Mouse (Mus musculus): ENCODE measurements around the gene Nt5c2. TPM values are rescaled to one million over a fixed set of nuclear protein-coding genes. Genes with fewer than 3 reads are reported as not detected.
"Not testable (repeated sequence)": the region's sequence is repeated elsewhere in the genome, so short reads cannot be mapped to it uniquely, and the experiment has no call there.

Nt5c2 gene
- polyA plus RNA-seq, 1 experiment from 2014 or later = 67.1 TPM

DNA sequence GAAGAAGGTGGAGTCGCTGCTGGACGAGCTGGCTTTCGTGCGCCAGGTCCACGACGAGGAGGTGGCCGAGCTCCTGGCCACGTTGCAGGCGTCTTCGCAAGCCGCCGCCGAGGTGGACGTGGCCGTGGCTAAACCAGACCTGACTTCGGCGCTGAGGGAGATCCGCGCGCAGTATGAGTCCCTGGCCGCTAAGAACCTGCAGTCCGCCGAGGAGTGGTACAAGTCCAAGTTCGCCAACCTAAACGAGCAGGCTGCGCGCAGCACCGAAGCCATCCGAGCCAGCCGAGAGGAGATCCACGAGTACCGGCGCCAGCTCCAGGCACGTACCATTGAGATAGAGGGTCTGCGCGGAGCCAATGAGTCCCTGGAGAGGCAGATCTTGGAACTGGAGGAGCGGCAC is 443 bp upstream of the Nt5c2 start:
- peaks cover 94% of the 10 kb centered on the region for H3K27me3 ChIP-seq (replicated peaks)
- H3K4me3 ChIP-seq = peak overlapping the region; percentile 34
- 6% methylated on average over 37 of the region's 37 CpGs for WGBS (ENCODE audit: insufficient replicate concordance)
- ATAC-seq = no peak
- no peaks in the 10 kb centered on the region for H3K36me3 ChIP-seq
- H3K9me3 ChIP-seq (replicated peaks) = no peaks in the 10 kb centered on the region
- H3K27ac ChIP-seq = no peak overlapping the region
- H3K4me1 ChIP-seq = peaks cover 18% of the 10 kb centered on the region
- H3K9ac ChIP-seq = no peak overlapping the region
- peak overlapping the region; percentile 58 for H3K4me2 ChIP-seq

DNA sequence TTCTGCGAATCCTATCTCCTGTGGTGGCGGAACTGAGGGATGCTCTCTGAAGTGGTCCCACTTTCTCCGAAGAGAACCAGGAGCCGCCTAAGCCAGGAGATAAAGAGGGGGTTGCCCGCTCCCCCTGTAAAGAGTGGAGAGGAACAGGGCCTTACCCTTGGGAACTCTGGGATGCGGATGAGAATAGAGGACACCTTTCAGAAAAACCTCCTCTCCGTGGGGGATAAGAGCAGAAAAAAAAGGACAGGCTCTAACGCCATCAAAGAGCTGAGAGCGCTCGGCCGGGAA is 850 bp downstream of the Nt5c2 start:
- no peak overlapping the region for H3K9ac ChIP-seq

DNA sequence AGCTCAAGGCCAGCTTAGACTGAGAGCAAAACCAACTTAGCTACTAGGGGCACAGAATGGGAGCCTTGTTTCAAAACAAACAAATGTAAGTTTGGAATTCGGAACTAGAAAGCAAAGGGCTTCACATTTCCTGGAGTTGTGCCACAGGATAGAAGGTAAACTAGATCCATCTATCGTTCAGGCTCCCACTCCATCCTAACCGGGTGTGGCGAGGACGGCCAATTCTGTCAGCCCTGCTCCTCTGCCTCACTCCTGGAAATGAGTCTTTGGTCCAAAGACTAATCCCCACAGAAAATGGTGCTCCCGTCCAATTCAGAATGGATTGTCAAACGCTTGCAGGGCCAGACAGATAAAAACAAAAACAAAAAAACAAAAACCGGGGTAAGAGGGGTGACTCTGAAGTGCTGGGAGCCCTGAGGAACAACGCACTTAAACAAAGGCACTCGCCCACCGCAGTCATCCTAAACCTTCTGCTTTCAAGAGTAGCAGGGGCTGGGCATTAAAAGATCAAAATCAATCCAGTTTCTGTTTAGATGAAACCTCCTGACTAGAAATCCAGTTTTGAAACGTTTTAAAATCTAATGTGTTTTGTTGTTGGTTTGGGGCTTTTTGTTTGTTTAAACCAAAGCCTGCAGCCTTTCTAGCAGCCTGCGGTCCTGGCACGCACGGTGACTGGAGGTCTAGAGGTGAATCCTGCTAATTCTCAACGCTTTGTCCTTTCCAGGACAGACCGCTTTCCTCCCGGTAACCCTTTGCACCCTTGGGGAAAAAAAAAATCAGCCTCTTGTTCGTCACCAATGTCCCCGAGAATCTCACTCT is 1.4 kb downstream of the Nt5c2 start:
- 19% methylated on average over 20 of the region's 20 CpGs for WGBS (ENCODE audit: insufficient replicate concordance)
- Histone ChIP-seq H3K9me3 (replicated peaks) (no peaks in the 10 kb centered on the region), H3K4me3 (no peak overlapping the region), H3K4me1 (peaks cover 18% of the 10 kb centered on the region), H3K27ac (no peak overlapping the region), H3K9ac (no peak overlapping the region), H3K27me3 (replicated peaks) (peaks cover 86% of the 10 kb centered on the region), H3K36me3 (no peaks in the 10 kb centered on the region), H3K4me2 (no peak overlapping the region)
- no peak for ATAC-seq

More for the DNA sequence above, 850 bp downstream of the Nt5c2 start:
- 4% methylated on average over 11 of the region's 11 CpGs for WGBS (ENCODE audit: insufficient replicate concordance)
- Histone ChIP-seq H3K27me3 (replicated peaks) (peaks cover 88% of the 10 kb centered on the region), H3K4me1 (peaks cover 18% of the 10 kb centered on the region), H3K36me3 (no peaks in the 10 kb centered on the region), H3K9me3 (replicated peaks) (no peaks in the 10 kb centered on the region), H3K4me3 (peak overlapping the region; percentile 34), H3K4me2 (peak overlapping the region; percentile 58), H3K27ac (no peak overlapping the region)
- ATAC-seq = no peak

DNA sequence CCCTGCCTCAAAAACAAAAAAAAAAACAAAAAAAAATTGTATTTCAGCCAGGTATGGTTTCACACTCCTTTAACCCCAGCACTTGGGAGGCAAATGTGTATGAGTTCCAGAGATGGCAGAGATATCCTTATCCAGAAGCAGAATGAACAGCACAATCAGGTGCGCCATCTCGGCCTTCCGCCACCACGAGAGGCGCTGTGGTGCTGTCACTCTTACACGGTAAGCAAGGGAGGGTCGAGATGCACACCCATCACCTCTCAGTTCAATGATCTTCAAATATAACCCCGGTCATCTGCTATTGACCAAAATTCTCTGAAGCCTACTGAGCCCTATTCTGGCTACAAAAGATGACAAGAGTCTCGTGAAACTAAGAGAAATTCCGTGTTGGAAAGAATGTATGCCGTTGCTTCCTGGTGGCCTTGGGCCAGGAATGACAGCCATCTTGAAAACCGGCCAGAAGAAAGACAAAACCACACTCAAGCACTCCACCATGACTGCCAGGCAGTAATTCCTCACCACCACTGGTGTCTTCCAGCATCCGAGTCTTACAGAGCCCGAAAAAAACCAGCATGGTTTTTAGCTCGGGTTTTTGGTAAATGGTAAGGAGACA is 2.3 kb downstream of the Nt5c2 start:
- 73% methylated on average over 15 of the region's 15 CpGs for WGBS (ENCODE audit: insufficient replicate concordance)
- ATAC-seq = no peak
- Histone ChIP-seq H3K4me3 (no peak overlapping the region), H3K27ac (no peak overlapping the region), H3K9ac (no peak overlapping the region), H3K36me3 (no peaks in the 10 kb centered on the region), H3K4me2 (no peak overlapping the region), H3K9me3 (replicated peaks) (no peaks in the 10 kb centered on the region), H3K27me3 (replicated peaks) (peaks cover 86% of the 10 kb centered on the region), H3K4me1 (peaks cover 18% of the 10 kb centered on the region)

DNA sequence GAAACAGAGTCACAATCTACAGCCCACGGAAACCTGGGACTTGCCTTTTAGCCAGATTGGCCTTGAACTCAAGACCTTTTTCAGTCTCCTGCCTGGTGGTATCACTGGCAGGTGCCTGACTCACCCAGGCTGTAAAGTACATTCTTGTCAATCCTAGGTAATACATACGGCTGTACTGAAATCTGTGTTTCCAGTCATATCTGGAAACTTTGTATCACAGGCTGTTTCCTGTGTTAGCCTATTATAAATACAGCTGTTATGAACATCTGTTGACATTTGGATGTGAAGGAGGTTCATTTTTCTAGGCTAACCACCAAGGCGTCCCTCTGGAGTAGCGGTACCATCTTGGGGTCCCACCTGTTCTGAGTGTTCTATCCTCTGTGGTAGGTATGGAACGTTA is 5.0 kb downstream of the Nt5c2 start:
- Histone ChIP-seq H3K27ac (no peak overlapping the region), H3K27me3 (replicated peaks) (peaks cover 74% of the 10 kb centered on the region), H3K4me2 (no peak overlapping the region), H3K36me3 (no peaks in the 10 kb centered on the region), H3K9ac (no peak overlapping the region), H3K9me3 (replicated peaks) (no peaks in the 10 kb centered on the region), H3K4me3 (no peak overlapping the region), H3K4me1 (peaks cover 9% of the 10 kb centered on the region)
- 69% methylated on average over 5 of the region's 5 CpGs for WGBS (ENCODE audit: insufficient replicate concordance)
- no peak for ATAC-seq

DNA sequence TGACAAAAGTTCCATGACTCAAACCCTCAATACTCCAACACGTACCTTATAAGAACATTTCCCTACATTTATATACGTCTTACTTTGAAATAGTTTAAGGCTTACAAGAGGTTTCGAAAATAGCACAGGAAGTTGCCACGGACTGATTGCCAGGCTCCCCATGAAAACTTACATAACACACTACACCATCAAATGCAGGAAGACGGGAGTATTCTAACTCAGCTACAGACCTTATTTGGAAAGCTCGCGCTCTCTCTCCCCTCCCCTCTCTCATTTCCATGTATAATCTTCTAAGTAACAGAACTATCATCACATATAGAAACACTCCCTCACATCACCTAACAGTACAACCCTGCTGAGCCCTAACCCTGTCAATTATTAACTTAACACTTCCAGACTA is 5.5 kb downstream of the Nt5c2 start:
- H3K4me2 ChIP-seq = no peak overlapping the region

DNA sequence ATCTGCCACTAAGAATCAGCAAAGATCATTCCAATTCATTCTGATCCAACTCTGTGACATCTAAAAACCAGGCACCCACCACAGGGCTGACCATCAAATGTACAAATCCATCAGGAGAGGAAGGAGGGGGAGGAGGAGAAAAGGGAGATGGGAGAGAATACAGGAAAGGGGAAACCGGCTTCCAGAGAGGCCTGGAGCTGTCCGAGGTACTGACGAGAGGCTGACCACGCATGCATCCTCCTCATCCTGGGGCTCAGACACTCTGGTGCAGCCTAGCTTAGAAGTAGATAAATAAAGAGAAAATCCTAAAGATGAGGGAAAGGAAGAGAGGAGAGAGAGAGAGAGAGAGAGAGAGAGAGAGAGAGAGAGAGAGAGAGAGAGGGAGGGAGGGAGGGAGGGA is 8.6 kb downstream of the Nt5c2 start:
- H3K4me3 ChIP-seq = no peak overlapping the region
- H3K4me2 ChIP-seq = no peak overlapping the region
- no peak overlapping the region for H3K27ac ChIP-seq
- 3% methylated on average over 4 of the region's 4 CpGs for WGBS (ENCODE audit: insufficient replicate concordance)
- peaks cover 45% of the 10 kb centered on the region for H3K27me3 ChIP-seq (replicated peaks)
- H3K36me3 ChIP-seq = no peaks in the 10 kb centered on the region
- no peak overlapping the region for H3K9ac ChIP-seq
- no peak for ATAC-seq
- H3K9me3 ChIP-seq (replicated peaks) = no peaks in the 10 kb centered on the region
- H3K4me1 ChIP-seq = no peaks in the 10 kb centered on the region

More for the DNA sequence above, 5.5 kb downstream of the Nt5c2 start:
- Histone ChIP-seq H3K4me3 (no peak overlapping the region), H3K9me3 (replicated peaks) (no peaks in the 10 kb centered on the region), H3K4me1 (peaks cover 4% of the 10 kb centered on the region), H3K27ac (no peak overlapping the region), H3K36me3 (no peaks in the 10 kb centered on the region), H3K27me3 (replicated peaks) (peaks cover 73% of the 10 kb centered on the region), H3K9ac (no peak overlapping the region)
- WGBS (ENCODE audit: insufficient replicate concordance) = 71% methylated on average over 7 of the region's 7 CpGs
- ATAC-seq = no peak

DNA sequence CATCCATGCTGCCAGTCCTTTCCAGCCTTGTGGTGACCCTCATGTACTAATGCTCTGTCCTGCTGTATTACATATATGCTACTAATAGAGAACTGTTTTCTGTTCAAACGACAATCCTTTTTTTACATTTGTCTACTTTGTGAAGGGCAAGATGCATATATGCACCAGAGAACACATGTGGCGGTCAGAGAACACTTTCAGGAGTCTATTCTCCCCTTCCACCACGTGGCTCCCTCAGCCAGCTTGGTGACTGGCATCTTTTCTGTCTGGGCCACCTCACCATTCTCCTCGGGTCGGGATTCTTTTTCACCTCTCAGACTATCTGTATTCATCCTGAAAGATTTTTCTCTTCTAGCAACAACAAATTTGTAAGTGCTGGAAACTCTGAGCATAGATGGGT is 9.1 kb downstream of the Nt5c2 start:
- WGBS (ENCODE audit: insufficient replicate concordance) = 46% methylated on average over 5 of the region's 5 CpGs
- Histone ChIP-seq H3K4me2 (no peak overlapping the region), H3K9me3 (replicated peaks) (no peaks in the 10 kb centered on the region), H3K36me3 (no peaks in the 10 kb centered on the region), H3K27me3 (replicated peaks) (peaks cover 40% of the 10 kb centered on the region), H3K4me1 (no peaks in the 10 kb centered on the region), H3K4me3 (no peak overlapping the region), H3K27ac (no peak overlapping the region), H3K9ac (no peak overlapping the region)
- ATAC-seq = no peak

DNA sequence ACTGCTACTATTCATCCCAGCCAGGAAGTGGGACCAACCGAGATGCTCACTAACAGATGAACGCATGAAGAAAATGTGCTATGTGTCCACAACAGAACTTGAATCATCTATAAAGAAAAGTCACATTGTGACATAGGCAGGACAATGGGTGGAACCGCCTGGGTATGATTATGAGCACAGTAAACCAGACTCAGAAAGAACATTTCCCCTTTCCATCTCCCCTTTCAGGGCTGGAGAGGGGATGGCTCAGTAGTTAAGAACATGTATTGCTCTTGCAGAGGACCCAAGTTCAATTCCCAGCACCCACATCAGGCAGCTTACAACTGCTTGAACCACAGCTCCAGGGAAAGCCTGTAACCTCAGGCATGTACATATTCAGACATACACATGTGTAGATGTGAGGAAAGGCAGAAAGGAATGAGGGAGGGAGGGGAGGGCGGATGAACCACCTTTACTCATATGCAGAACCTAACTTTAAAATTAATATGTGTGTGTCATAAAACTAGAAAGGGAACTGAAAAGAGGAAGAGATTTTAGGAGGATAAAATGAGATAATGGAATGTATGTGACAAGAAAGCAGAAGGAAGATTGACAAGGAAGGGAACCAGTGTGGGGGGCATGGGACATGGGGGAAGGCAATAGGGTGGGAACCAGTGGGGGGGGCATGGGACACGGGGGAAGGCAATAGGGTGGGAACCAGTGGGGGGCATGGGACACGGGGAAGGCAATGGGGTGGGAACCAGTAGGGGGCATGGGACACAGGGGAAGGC is 11.0 kb downstream of the Nt5c2 start:
- no peak overlapping the region for H3K9ac ChIP-seq
- H3K9me3 ChIP-seq (replicated peaks) = no peaks in the 10 kb centered on the region
- peaks cover 30% of the 10 kb centered on the region for H3K27me3 ChIP-seq (replicated peaks)
- 57% methylated on average over 6 of the region's 6 CpGs for WGBS (ENCODE audit: insufficient replicate concordance)
- H3K4me1 ChIP-seq = peaks cover 11% of the 10 kb centered on the region
- ATAC-seq = no peak
- no peak overlapping the region for H3K4me2 ChIP-seq
- H3K4me3 ChIP-seq = no peak overlapping the region
- no peak overlapping the region for H3K27ac ChIP-seq
- no peaks in the 10 kb centered on the region for H3K36me3 ChIP-seq

DNA sequence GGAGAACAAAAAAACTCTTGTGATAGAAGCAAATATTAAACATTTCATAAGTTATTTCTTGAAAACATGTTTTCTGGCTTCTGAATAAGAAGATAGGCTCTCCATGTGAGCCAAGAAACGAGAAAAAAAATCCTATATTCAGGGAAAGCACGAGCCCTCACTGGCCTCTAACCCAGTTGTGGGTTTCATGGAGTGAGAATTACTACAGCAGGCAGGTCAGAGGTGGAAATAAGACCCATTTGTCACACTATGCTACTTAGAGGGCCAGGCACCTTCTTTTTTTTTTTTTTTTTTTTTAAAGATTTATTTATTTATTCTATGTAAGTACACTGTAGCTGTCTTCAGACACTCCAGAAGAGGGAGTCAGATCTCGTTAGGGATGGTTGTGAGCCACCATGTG is 14.6 kb downstream of the Nt5c2 start:
- H3K9ac ChIP-seq; H3K4me2 ChIP-seq; ATAC-seq; H3K4me3 ChIP-seq; H3K9me3 ChIP-seq (replicated peaks); H3K27me3 ChIP-seq (replicated peaks); H3K36me3 ChIP-seq: not testable (repeated sequence)
- WGBS (ENCODE audit: insufficient replicate concordance) = 77% methylated on average over 2 of the region's 3 CpGs
- peaks cover 22% of the 10 kb centered on the region for H3K4me1 ChIP-seq
- H3K27ac ChIP-seq = peak overlapping the region; percentile 36; the same call in 1 of the 2 replicates

DNA sequence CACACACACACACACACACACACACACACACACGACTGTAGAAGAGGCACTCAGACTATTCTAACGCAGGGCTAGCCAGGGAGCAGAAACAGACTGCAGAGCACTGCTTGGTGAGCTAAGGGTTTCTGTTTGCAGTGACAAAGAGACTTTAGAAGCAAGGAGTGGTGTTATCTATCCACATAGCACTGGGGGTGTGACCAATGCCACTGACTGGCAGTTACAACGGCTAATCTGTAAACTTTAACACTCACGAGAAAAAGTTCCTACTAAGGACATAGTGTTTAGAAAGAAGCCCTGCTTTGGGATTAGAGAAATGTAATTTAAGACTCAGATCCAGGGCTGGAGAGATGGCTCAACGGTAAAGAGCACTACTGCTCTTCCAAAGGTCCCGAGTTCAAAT is 15.2 kb downstream of the Nt5c2 start:
- H3K27me3 ChIP-seq (replicated peaks) = peaks cover 5% of the 10 kb centered on the region
- no peak overlapping the region for H3K9ac ChIP-seq
- H3K9me3 ChIP-seq (replicated peaks) = no peaks in the 10 kb centered on the region
- peaks cover 22% of the 10 kb centered on the region for H3K4me1 ChIP-seq
- H3K4me2 ChIP-seq = peak overlapping the region; percentile 55
- H3K27ac ChIP-seq = peak overlapping the region; percentile 76
- WGBS (ENCODE audit: insufficient replicate concordance) = 30% methylated on average over 6 of the region's 6 CpGs
- no peak overlapping the region for H3K4me3 ChIP-seq
- H3K36me3 ChIP-seq = no peaks in the 10 kb centered on the region
- peak; percentile 86 for ATAC-seq

DNA sequence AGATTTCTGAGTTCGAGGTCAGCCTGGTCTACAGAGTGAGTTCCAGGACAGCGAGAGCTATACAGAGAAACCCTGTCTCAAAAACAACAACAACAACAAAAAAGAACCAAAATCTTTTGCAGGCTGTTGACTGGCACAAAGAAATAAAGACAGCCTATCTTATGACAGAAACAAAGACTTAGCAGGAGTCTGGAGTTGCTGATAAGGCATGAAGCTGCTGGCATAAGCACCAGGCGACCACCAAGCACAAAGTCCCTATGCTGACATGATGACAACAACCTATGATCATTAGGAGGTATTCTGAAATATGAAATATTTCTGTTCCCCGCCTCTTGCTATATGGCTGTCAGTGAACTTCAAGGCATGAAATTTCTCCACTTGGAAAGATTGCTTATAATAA is 16.0 kb downstream of the Nt5c2 start:
- H3K27me3 ChIP-seq (replicated peaks) = no peaks in the 10 kb centered on the region; the same call in 1 of the 2 replicates
- peak overlapping the region; percentile 76 for H3K27ac ChIP-seq
- ATAC-seq = peak; percentile 32; the same call in 1 of the 2 replicates
- no peaks in the 10 kb centered on the region for H3K9me3 ChIP-seq (replicated peaks)
- peak overlapping the region; percentile 55 for H3K4me2 ChIP-seq
- H3K4me1 ChIP-seq = peaks cover 22% of the 10 kb centered on the region
- no peak overlapping the region for H3K4me3 ChIP-seq
- 35% methylated on average over 4 of the region's 4 CpGs for WGBS (ENCODE audit: insufficient replicate concordance)
- no peaks in the 10 kb centered on the region for H3K36me3 ChIP-seq
- no peak overlapping the region for H3K9ac ChIP-seq

All from liver, embryonic 12.5 days (tissue).